Mouse (Mus musculus): ENCODE results near the gene Tmem14c.

Tmem14c gene

DNA sequence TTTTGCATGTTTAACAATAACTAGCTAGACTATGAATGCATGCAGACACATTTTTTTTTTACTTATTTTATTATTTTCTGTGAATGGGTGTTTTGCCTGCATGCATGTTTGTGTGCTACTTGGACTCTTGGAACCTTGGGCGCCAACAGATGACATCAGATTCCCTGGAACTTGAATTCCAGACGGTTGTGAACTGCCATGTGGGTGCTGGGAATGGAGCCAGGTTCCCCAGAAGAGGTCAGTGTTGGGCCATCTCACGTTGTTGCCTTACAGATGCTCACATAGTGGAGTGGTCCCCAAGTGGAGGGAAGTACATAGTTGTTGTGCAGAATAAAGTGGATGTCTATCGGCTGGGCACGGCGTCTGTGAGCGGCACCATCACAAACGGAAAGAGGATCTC, 7.1 kb upstream of the Tmem14c start:
- no peak for DNase-seq (ENCODE audit: low spot score)

DNA sequence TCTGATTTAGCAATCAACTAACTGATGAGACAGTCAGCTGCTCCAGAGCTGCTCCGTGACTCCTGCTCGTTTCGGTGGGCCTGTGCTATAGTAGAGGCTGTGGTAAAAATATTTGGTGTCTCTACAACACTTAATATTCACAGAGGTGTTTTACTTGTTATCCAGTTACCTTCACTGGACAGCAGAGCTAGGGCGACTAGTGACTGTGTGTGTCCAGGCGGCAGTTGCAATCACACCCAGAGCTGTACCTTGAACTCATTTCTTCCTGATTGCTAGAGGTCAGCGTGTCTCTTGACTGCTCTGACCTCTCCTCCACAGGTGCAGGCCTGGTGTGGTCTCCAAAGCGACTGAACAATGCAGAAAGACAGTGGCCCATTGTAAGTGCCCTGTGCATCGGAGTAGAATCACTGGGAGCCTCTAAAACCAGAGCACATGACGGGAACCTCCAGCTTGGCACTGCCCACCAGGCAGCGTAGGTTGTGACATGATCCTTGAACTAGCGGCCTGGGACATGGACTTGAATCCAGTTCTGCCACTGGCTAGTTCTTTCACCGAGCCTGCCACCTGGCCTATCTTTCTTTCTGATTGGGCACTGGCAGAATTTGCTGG, 809 bp downstream of the Tmem14c start:
- DNase-seq (ENCODE audit: low spot score): no peak

DNA sequence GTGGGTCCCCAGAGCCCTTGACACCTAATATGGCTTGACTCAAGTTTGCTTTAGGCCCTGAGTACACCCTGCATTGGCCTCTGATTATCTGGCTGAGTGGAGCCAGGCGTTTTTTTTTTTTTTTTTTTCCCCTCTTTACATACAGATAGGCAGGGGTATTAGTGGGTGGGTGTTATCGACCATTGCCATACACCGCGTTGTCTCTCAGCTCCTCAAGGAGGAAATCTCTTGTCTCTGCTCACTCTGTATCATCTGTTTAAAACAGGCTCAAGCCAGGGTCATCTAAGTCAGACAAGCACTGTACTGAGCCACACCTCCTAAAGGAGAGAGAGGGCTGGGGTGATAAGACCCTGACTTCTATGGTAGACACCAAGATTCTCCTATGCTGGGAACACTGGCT, 1.7 kb downstream of the Tmem14c start:
- no peak for DNase-seq (ENCODE audit: low spot score)

DNA sequence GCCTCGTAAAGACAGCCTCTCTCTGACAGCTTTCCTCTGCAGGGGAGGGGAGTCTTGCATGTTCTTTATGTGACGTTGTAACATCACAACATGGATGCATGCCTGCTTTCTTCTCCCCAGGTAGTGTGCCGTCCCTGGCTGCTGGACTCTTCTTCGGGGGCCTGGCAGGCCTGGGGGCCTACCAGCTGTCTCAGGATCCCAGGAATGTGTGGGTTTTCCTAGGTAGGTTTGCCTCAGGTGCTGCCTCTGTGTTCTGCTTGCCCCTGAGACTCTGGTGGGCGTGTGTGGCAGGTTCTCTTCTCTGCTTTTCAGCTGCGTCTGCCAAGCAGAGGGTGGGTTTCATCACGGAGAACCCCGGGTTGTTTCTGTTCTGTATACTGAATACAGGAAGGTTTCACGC, 2.1 kb downstream of the Tmem14c start:
- no peak for DNase-seq (ENCODE audit: low spot score)

DNA sequence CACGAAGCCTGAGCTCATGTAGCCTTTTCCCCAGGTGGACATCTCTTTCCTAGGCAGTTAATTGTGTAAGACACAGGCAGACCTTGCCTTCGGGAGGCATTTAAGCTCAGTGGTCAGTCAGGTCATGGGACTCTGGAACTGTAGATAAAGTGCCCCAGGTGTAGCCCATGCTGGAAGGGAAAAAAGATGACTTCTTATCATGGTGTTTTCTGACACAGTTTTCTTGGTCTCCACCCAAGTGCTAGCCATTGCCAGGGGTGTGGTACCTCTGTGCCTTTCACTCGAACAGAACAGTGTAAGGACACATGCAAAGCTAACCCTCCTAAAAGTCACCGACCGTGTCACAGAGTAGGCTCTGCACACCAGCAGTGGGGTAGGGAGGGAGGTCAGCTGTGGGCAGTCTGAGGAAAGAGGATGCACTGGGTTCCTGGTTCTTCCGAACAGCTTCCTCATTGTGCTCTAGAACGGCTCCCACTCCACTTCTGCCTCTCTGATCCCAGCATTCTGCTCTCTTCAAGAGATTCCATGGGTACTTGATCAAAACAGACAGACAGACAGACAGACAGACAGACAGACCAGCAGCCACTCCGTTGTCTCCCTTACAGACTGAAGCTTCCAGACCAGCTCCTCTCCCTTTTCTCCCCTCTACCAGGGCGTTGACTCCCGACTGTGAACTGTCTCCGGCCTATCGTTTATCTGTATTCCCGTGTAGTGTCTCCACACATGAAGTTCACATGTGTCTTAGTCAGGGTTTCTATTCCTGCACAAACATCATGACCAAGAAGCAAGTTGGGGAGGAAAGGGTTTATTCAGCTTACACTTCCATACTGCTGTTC, 2.9 kb downstream of the Tmem14c start:
- no peak for DNase-seq (ENCODE audit: low spot score)

DNA sequence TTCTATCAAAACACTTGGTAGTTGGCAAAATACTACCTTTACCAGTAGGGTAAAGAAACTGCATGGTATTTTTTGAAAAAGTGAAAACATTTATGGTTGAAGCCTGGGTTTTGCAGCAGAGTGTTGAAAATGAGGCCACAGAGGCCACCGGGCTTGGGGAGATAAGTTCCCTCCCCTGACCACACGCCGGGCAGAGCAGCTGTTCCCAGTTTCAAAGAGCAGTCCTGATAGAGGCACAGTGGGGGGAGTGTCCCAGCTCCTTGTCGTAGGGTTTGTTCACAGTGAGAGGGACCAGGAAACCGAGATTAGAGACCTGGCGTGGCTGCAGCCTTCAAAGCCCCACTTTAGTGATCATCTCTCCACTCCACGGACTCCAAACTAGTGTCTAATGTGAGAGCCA, 4.4 kb downstream of the Tmem14c start:
- DNase-seq (ENCODE audit: low spot score): no peak

DNA sequence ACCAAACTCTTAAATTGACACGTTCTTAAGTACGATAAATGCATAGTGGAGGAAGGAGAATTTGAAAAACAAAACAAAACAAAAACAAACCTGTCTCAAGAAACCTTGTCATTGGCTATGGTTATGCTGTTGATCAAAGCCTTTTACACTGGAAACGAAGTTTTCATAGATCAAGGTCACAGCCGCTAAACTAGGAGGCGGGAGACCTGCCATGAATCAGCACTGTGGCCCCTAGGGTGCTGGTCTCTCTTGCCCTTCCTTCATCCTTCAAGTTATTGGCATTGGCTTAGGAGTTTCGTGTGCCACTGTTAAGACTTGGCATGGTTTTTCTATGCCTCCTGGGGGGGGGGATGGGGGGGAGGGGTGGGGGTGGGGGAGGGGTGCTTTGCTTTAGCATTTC, 5.5 kb downstream of the Tmem14c start:
- no peak for DNase-seq (ENCODE audit: low spot score)

DNA sequence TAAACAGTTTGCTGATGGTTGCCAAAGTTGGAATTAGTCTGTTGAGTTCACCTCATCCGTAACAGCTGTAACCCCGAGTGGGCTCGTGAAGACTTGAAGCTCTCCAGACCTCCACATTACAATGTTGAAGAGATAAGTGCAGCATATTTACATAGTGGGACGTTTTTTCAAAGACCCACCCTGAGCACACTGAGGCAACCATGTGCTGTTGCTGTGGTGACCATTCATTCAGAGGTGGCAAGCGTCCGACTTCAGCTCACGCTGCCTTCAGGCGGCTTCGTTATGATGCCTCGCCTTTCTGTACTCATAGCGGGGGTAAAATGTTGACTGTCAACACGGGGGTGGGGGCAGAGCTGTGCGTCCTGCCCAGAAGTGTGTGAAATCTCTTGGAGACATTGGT, 6.0 kb downstream of the Tmem14c start:
- no peak for DNase-seq (ENCODE audit: low spot score)

DNA sequence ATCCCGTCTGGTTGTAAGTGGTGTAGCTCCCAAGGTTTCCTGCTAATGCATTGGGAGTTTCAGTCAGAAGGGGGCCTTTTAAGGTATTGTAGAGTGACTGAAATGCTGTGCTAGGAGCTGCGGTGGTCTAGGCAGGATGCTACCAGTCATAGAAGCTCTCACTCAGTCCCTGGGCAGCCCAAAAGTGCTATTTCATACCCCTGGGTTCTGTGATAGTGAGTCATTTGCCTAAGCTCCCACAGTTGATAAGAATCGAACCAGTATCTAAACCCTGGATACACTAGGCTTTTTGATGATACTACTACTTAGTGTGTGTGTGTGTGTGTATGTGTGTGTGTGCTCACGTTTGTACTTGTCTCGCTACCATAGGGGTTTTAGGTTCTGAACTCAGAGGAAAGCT, 14.0 kb downstream of the Tmem14c start:
- DNase-seq (ENCODE audit: low spot score): no peak

DNA sequence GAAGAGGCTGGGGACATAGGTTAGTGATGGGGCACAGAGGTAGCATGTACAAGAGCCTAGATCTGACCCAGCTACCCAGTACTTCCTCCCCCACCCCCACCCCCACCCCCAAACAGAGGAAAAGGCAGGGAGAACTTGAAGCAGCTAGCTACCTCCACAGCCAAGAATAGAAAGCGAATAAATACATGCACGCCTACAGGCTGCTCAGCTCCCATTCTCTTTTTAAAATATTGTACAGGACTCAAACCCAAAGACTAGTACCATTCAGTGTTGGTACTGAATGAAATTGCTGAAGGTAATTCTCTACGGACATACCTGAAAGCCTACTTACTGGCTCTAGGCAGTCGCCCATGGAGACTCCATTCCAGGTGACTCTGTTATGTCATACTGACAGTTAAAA, 26.4 kb downstream of the Tmem14c start:
- DNase-seq (ENCODE audit: low spot score): no peak

DNA sequence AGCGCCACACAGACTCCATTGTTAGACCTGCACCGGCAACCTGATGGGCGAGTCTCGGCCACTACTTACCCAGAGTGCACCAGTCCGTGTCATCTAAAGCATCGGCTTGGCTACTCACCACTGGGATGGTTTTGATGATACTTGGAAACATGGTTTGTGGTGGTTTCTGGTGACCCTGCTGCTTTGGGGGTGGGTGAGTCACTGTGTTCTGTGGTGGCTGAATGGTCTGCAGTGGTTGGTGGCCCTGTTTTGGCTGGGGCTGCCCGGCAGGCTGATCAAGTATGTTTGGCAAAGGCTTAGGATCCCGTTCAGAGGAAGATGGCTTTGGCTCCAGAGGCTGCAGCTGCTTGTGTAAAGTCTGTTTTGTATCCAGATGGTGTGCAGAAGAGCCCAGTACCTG, 29.8 kb downstream of the Tmem14c start:
- no peak for DNase-seq (ENCODE audit: low spot score)

DNA sequence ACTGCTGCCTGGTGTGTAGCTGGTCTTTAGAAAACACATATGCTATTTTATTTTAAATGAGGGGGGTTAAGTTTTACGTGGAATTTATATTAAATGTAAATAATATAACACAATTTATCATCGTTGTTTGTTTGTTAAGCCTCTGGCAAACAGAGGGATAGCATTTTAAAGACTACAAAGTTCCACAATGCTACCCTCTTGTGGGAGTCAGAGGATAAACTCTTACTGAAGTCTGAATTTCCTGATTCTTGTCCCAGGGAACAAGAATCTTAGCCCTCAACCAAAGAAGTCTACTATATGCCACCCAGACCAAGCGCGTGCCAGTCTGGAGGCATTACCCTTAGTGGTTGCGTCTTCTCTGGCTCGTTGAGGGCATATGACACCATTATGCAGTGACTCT, 31.2 kb downstream of the Tmem14c start:
- no peak for DNase-seq (ENCODE audit: low spot score)

DNA sequence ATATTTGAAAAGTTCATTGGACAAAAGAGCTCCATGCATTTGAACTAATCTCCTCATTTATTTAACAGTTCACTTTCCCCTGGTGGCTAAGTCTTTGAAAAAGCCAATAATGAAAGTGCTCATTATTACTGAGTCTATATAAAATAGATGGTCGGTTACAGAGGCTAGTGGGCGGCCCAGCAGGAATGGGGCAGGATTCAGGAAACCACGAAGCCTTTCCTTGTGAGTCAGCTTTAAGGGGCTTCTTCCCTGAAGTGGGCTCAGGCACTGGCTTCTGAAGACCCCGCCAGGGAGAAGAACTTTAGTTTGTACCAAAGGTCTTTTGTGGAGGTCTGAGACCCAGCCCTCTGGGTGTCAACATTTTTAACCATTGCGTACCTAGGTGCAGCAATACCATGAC, 35.9 kb downstream of the Tmem14c start:
- DNase-seq (ENCODE audit: low spot score): no peak

DNA sequence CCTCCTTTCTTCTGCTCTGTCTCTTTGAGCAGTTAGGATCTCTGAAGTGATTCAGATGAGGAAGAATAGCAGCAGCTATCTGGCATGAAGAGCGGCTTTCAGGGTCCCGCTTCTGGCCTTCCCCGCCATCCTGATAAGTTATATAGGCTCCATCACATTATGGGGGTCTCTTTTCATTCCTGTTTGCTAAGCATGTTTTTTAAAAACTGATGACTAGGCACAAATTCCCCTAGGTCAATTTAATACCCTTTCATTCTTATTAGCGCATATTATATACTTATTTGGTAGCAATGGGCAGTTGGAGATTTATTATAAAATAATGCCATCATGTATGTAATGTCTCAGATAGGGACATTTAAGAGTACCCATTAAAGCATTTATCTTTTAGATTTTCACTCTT, 51.5 kb downstream of the Tmem14c start:
- no peak for DNase-seq (ENCODE audit: low spot score)

DNA sequence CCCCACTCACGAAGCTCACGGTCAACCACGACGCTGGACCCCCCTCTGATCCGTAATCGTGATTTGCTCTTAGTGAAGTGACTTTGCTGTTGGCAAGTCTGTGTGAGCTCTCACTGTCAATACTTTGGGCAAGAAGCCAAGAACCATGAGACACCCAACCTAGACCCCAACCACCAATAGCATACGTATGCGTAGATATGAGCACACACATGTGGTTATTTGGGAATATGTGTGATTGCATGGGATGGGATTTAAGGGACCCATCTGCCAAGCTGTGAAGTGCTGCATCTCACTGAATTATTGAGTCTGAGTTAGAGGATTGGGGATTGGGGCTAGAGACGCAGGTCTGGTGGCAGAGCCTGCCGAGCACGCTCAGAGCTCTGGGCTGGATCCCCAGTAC, 55.5 kb downstream of the Tmem14c start:
- no peak for DNase-seq (ENCODE audit: low spot score)

All from testis, postnatal 14 days (tissue).